Mouse (Mus musculus) neural tube, embryonic 11.5 days (tissue): Measurements from ENCODE around the gene Nab2. TPM values are rescaled to one million over a fixed set of nuclear protein-coding genes. Genes with fewer than 3 reads are reported as not detected.
A peak's percentile ranks its signal among the peaks of the same experiment; 100 is the strongest.

Source experiments
- ATAC-seq: fragments of 200-750 bp; cut with Nextera tagmentation; 2 replicates; pipeline ENCODE4 v1.8.0; 2017; ENCODE audit warnings: moderate number of reproducible peaks, mild to moderate bottlenecking, moderate TSS enrichment, moderate library complexity; ENCODE audit not compliant: insufficient read depth, low FRiP score, low TSS enrichment
- DNase-seq: peaks from one replicate; pipeline ENCODE4 v3.0.0-alpha.2; 2015; ENCODE audit warnings: low spot score
- H3K27ac ChIP-seq: fragments of 300-500 bp; sonication (generic); 2 replicates; pipeline ENCODE4 v1.5.1; 2014; ENCODE audit warnings: low read depth, mild to moderate bottlenecking, low read length
- H3K27me3 ChIP-seq: fragments of 300-500 bp; sonication (generic); 2 replicates; pipeline ENCODE4 v1.6.1; 2014; ENCODE audit warnings: mild to moderate bottlenecking, low read length, mixed read lengths; ENCODE audit not compliant: control insufficient read depth, insufficient read depth
- H3K36me3 ChIP-seq: fragments of 300-500 bp; sonication (generic); 2 replicates; pipeline ENCODE4 v1.6.1; 2014; ENCODE audit warnings: mild to moderate bottlenecking, low read length, moderate library complexity, mixed read lengths; ENCODE audit not compliant: control insufficient read depth, insufficient read depth
- H3K4me1 ChIP-seq: fragments of 300-500 bp; sonication (generic); 2 replicates; pipeline ENCODE4 v1.6.1; 2014; ENCODE audit warnings: low read length, mixed read lengths; ENCODE audit not compliant: control insufficient read depth, insufficient read depth
- H3K4me2 ChIP-seq: fragments of 300-500 bp; sonication (generic); 2 replicates; pipeline ENCODE4 v1.6.1; 2014; ENCODE audit warnings: low read depth, mild to moderate bottlenecking, moderate library complexity
- H3K4me3 ChIP-seq: fragments of 300-500 bp; sonication (generic); 2 replicates; pipeline ENCODE4 v1.5.1; 2014; ENCODE audit warnings: low read depth, low read length
- H3K9ac ChIP-seq: fragments of 300-500 bp; sonication (generic); 2 replicates; pipeline ENCODE4 v1.6.1; 2014; ENCODE audit warnings: mild to moderate bottlenecking, low read length
- H3K9me3 ChIP-seq: fragments of 300-500 bp; sonication (generic); 2 replicates; pipeline ENCODE4 v1.6.1; 2016; ENCODE audit warnings: low read length; ENCODE audit not compliant: control insufficient read depth
- WGBS: fragments of 180-500 bp; shearing (Covaris S2); extraction: QIAGEN DNeasy Blood & Tissue Kit; methylation state at CpG from one replicate; pipeline ENCODE4 v1.1.7; 2014; 5-methylcytosine and 5-hydroxymethylcytosine counted together
- polyA plus RNA-seq: library from polyadenylated mRNA; unstranded; fragments of >200 nt; fragmentation: Nextera tagmentation; extraction: Ambion mirVana; gene quantifications from 2 replicates; pipeline ENCODE4 v1.2.1, GENCODE M21; 2014

Nab2 gene
- polyA plus RNA-seq, 1 experiment from 2014 or later: 6.2 TPM

DNA sequence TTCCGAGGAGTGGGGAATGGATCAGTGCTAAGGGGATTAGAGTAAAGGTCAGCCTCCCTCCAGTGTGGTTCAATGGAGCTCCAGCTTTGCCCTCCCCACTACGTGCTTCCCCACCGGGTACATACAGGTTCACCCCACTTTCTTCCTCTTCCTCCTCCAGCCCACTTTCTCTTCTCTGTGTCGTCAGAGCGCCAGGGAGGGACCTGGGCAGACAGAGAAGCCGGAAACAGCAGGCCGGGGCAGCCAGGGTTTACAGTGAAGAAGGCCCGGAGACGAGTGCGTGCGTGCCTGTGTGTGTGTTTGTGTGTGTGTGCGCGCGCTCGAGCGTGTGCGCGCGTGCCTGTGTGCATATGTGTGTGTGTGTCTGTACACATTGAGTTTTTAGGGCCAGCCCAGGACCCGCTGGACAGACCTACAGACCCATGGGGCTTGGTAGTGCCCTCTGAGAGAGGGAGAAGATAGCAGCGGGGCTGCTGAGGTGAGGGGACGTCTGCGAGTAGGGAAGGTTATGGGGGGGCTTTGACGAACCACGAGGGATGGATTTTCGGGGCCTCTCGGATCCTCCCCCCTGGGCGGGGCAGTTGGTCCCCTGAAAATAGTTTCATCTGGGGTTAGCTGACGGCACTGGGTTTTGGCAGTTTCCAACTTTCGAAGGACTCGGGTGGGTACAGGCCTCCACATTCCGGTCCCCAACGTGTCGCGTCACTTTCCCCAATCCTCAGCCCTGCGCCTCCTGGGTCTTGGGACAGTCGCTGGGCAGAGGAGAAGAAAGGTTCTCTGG is 25.4 kb downstream of the Nab2 start, which contains the start of gene Stat6:
TSS of gene Stat6 (plus strand) at position 215 of the 781 bp plus-strand sequence.
- Histone ChIP-seq H3K27ac (peak within 1 kb of the TSS; percentile 49; the same call in 1 of the 2 replicates), H3K27me3 (peaks cover 10% of the 10 kb centered on the region)

DNA sequence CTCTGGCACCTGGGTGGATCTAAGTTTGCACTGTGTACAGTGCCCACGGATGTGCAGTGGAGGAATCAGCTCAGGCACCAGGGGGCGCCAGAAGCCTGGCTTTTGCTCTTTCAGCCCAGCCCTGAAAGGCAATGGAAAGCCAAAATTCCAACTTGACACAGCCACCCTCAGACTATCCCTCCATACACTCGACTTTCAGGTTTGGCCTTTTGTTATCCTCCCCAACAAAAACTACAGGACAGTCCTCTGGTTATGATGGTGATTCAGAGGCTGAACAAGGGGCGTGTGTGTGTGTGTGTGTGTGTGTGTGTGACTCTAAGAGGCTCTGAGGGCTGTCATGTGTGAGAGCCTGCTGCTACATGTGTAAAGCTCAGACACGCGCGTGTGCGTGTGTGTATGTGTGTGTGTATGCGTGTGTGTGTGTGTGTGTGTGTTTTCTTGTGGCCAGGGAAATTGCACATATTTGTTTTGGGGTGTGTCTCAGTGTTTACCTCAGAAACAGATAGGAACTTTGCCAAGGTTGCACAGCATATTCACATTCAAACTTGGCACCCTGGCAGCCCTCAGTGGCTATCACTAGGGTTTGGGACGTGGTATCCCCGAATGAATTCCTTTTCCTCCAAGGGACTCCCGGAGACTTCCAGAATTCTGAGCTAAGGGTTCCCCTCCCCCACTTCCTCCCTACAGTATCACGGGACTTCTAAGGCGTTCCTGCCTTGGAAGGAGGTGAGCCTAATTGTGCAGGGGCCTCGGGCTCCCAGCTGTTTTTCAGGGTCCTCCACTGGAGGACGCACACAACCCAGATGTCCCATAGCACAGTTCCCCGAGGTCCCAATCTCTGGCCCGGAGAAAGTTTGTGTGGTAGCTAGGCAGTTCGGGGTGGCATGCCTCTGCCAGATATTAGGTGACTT is 26.3 kb downstream of the Nab2 start:
- Histone ChIP-seq H3K9ac (peak overlapping the region; percentile 54), H3K9me3 (no peaks in the 10 kb centered on the region), H3K27me3 (peaks cover 10% of the 10 kb centered on the region), H3K4me1 (0 out of 2 replicates have a peak, but pooled peaks cover 9% of the 10 kb centered on the region), H3K36me3 (no peaks in the 10 kb centered on the region), H3K4me2 (peak overlapping the region; percentile 50), H3K27ac (no peak overlapping the region), H3K4me3 (peak overlapping the region; percentile 32; the same call in 1 of the 2 replicates)
- ATAC-seq (peak; percentile 65), DNase-seq (peak; percentile 86)
- 9% methylated on average over 19 of the region's 19 CpGs for WGBS

More for the DNA sequence above, 25.4 kb downstream of the Nab2 start, which contains the start of gene Stat6:
- no peaks in the 10 kb centered on the region for H3K9me3 ChIP-seq
- 8% methylated on average over 37 of the region's 37 CpGs for WGBS
- H3K4me1 ChIP-seq: 0 out of 2 replicates have a peak, but pooled peaks cover 9% of the 10 kb centered on the region
- DNase-seq: peak; percentile 52
- 0 out of 2 replicates have a peak, but pooled peaks have one; percentile 45 for ATAC-seq
- peak within 1 kb of the TSS; percentile 50 for H3K4me2 ChIP-seq
- H3K36me3 ChIP-seq: no peaks in the 10 kb centered on the region
- peak within 1 kb of the TSS; percentile 54 for H3K9ac ChIP-seq
- H3K4me3 ChIP-seq: peak within 1 kb of the TSS; percentile 32

DNA sequence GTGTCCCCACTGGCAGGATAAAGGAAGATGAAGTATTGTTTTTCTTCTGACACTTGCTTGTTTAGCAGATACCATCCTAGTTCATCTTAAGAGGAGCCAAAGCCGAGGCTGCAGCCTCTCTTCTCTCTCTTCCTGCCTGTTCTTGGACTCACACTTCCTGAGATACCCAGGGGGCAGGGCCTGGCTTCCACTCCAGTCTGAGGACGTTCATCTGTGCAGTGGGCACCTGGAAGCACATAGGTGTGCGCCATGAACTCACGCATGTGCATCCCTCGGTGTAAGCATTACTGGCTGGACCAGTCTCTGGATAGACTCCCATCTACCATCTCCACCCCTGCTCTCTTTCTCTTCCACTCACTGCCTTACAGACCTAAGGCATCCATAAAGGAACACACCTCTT is 27.9 kb downstream of the Nab2 start:
- no peaks in the 10 kb centered on the region for H3K9me3 ChIP-seq
- H3K27ac ChIP-seq: no peak overlapping the region
- H3K9ac ChIP-seq: no peak overlapping the region
- H3K4me1 ChIP-seq: 0 out of 2 replicates have a peak, but pooled peaks cover 9% of the 10 kb centered on the region
- no peak overlapping the region for H3K4me3 ChIP-seq
- DNase-seq: no peak
- 74% methylated on average over 5 of the region's 5 CpGs for WGBS
- ATAC-seq: no peak
- H3K4me2 ChIP-seq: no peak overlapping the region
- peaks cover 10% of the 10 kb centered on the region for H3K27me3 ChIP-seq
- H3K36me3 ChIP-seq: no peaks in the 10 kb centered on the region

DNA sequence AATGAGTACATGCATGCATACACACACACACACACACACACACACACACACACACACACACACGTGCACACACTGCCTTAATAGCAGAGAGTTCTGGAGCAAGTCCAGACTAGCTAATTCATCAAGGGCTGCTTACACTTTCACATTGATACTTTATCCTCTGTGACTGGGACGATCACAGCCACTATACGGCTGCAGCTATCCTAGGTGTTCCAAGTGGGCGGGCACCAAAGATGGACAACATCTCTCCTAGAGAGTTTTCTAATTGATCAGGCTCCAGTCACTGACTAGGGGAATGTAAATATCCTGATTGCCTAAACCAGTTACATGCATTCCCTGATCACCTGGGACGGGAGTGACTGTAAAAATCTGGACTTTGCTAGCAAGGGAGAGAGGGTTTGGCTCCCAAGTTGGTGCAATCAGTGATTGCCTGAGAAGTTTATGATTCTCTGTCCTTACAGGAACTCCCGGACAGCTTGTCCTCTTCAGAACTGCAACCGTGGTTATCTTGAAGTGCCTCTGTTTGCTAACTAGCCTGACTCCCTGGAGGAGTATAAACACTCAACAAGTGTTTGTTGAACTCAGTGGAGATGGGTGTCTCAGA is 35.6 kb downstream of the Nab2 start:
- no peak overlapping the region for H3K4me2 ChIP-seq
- DNase-seq: no peak
- H3K9me3 ChIP-seq: no peaks in the 10 kb centered on the region
- H3K9ac ChIP-seq: no peak overlapping the region
- H3K36me3 ChIP-seq: no peaks in the 10 kb centered on the region
- H3K4me1 ChIP-seq: no peaks in the 10 kb centered on the region
- H3K27me3 ChIP-seq: no peaks in the 10 kb centered on the region
- WGBS: 68% methylated on average over 7 of the region's 7 CpGs
- H3K4me3 ChIP-seq: no peak overlapping the region
- H3K27ac ChIP-seq: no peak overlapping the region
- no peak for ATAC-seq

DNA sequence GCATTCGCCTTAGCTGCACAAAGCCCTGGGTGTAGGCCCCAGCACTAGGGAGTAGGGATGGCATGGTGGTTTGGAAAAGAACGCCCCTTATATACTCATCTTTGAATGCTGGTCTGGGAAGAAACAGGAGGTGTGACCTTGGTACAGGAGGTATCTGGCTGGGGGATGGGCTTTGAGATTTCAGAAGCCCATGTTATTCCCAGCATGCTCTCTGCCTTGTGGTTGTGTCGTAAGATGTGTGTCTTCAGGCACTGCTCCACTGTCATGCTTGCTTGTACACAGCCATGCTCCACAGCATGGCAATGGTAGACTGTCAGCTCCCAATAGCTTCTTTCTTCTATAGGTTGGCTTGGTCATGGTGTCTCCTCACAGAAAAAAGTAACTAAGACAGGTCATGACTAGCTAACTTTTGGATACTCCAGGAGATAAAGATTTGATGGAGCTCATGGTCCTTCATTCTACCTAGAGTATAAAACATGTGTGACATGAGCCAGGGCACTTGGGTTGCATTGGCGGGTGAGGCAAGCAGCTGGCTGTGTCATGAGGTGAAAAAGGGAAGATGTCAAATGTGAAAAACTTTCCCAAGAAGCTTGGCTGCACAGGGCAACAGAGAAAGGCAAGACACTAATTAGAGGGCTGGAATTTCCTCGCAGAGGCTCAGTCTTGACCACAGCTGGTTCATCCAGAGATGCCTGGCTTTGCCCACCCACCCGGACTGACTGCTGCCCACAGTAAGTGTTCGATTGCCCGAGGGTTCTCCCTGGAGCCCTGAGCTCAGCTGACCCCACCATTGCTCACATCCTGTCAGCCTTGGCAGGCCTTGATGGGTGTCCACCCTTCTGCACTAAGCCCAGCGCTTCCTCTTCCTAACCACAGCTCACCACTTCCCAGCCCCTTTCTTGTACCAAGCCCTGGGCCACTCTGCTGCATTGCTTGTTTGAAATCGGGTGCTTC is 36.8 kb downstream of the Nab2 start:
- Histone ChIP-seq H3K9ac (no peak overlapping the region), H3K4me1 (no peaks in the 10 kb centered on the region), H3K27ac (no peak overlapping the region), H3K36me3 (no peaks in the 10 kb centered on the region), H3K4me3 (no peak overlapping the region), H3K27me3 (no peaks in the 10 kb centered on the region), H3K9me3 (no peaks in the 10 kb centered on the region), H3K4me2 (no peak overlapping the region)
- WGBS: 82% methylated on average over 10 of the region's 10 CpGs
- no peak for ATAC-seq
- no peak for DNase-seq

DNA sequence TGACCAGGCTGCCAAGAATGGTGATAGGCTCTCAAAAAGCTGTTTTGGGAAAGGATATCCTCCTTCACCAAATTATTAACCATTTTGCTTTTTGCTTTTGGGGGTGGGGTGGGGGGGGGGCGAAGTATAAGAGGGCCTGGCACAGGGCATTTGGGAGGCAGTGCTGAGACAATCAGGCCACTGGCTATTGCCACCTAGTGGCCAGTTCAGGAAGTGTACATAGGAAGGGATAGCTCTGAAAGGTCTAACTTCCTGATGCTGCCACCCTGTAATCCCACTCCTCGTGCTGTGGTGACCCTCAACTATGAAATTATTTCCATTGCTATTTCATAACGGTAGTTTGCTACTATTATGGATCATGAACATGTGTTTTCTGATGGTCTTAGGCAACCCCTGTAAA is 41.9 kb downstream of the Nab2 start:
- no peaks in the 10 kb centered on the region for H3K4me1 ChIP-seq
- no peak overlapping the region for H3K4me3 ChIP-seq
- no peaks in the 10 kb centered on the region for H3K9me3 ChIP-seq
- no peak overlapping the region for H3K4me2 ChIP-seq
- no peak overlapping the region for H3K9ac ChIP-seq
- ATAC-seq (no peak), DNase-seq (no peak)
- no peaks in the 10 kb centered on the region for H3K36me3 ChIP-seq
- 84% methylated on average over 3 of the region's 3 CpGs for WGBS
- no peak overlapping the region for H3K27ac ChIP-seq
- no peaks in the 10 kb centered on the region for H3K27me3 ChIP-seq

DNA sequence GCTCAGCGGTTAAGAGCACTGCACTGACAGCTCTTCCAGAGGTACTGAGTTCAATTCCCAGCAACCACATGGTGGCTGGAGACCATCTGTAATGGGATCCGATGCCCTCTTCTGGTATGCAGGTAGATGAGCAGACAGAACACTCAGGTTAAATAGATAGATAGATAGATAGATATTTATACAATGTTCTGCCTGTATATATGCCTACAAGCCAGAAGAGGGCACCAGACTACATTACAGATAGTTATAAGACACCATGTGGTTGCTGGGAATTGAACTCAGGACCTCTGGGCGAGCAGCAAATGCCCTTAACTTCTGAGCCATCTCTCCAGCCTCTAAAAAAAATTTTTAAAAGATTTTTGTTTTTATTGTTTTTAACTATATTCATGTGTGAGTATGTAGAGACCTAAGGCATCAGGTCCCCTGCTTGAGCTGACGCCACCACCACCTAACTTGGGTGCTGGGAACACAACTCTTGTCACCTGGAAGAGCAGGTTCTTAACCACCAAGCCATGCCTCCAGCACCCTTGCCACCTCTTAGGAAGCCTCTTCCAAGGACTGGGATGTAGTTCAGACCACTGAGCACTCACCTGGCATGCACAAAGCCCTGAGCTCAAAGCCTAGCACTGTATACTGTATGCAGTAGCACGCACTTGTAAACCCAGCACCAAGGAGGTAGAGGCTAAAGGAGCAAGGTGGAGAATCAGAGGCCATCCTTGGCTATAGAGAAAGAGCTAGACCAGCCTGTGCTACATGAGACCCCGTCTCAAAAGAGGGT is 44.7 kb downstream of the Nab2 start:
- no peaks in the 10 kb centered on the region for H3K27me3 ChIP-seq
- H3K4me3 ChIP-seq: no peak overlapping the region
- H3K4me2 ChIP-seq: no peak overlapping the region
- ATAC-seq (no peak), DNase-seq (no peak)
- WGBS: 93% methylated on average over 6 of the region's 6 CpGs
- H3K27ac ChIP-seq: no peak overlapping the region
- H3K36me3 ChIP-seq: no peaks in the 10 kb centered on the region
- no peak overlapping the region for H3K9ac ChIP-seq
- H3K4me1 ChIP-seq: peaks cover 12% of the 10 kb centered on the region
- H3K9me3 ChIP-seq: no peaks in the 10 kb centered on the region
